Comparison of ENCODE assay signal across 14 mouse cellular contexts in genomic region chr19:31426142-31426541, GRCm38 (mm10).
A peak's percentile ranks its signal among the peaks of the same experiment; 100 is the strongest.
DNase-seq lines count a peak whose midpoint lies in the region; ATAC-seq and TF ChIP-seq lines count a peak whose summit lies in the region.
"Had no signal": no experiment of that assay in that cellular context is flagged by ENCODE, and none has a peak within 500 bp of the region (broad histone marks: within the 10 kb centered on the region; RNA-seq: fewer than 3 reads in every experiment).

No protein-coding gene starts in this region.

- no peak overlapping the region for H3K4me3 ChIP-seq in cerebellum, adult 2 months (replicated peaks; ENCODE audit: insufficient read depth, low read depth, low read length)
- H3K4me3 ChIP-seq in lung, embryonic 14.5 days (ENCODE audit: low read depth, low read length) = no peak overlapping the region
- H3K4me3 ChIP-seq: hindbrain, embryonic 12.5 days had no signal

- WGBS in cerebellum, adult 2 months = 72% methylated on average over 5 of the region's 5 CpGs
- WGBS in lung, embryonic 14.5 days = 74% methylated on average over 5 of the region's 5 CpGs

- H3K4me2 ChIP-seq in lung, embryonic 14.5 days = no peak overlapping the region
- H3K4me2 ChIP-seq: hindbrain, embryonic 12.5 days had no signal

- 0 out of 2 replicates have a peak, but pooled peaks have one; percentile 12 for TF ChIP-seq CTCF in cerebellum, adult 2 months (IDR thresholded peaks at IDR 0.05; ENCODE audit: borderline replicate concordance, insufficient read depth, low read depth, low read length)
- TF ChIP-seq CTCF in lung, embryonic 14.5 days (IDR thresholded peaks at IDR 0.05; ENCODE audit: low read depth) = peak; percentile 56

- H3K36me3 ChIP-seq in lung, embryonic 14.5 days (ENCODE audit: insufficient read depth) = no peaks in the 10 kb centered on the region
- H3K36me3 ChIP-seq: hindbrain, embryonic 12.5 days had no signal

- H3K9ac ChIP-seq in lung, embryonic 14.5 days = no peak overlapping the region
- H3K9ac ChIP-seq: hindbrain, embryonic 12.5 days had no signal

- no peak overlapping the region for H3K27ac ChIP-seq in cerebellum, adult 2 months (ENCODE audit: insufficient read depth, low read length)
- no peak overlapping the region for H3K27ac ChIP-seq in lung, embryonic 14.5 days (ENCODE audit: low read depth)
- H3K27ac ChIP-seq: hindbrain, embryonic 12.5 days had no signal

- H3K9me3 ChIP-seq in lung, embryonic 14.5 days (ENCODE audit: low read depth, low read length) = no peaks in the 10 kb centered on the region

- TF ChIP-seq POLR2A in cerebellum, adult 2 months (IDR thresholded peaks at IDR 0.05; ENCODE audit: borderline replicate concordance, insufficient read depth, low read length) = no peak

- no peak for ATAC-seq in lung, embryonic 14.5 days (ENCODE audit: insufficient read depth)

- H3K27me3 ChIP-seq in cerebellum, adult 2 months (ENCODE audit: control insufficient read depth, insufficient read depth, low read length) = no peaks in the 10 kb centered on the region
- H3K27me3 ChIP-seq in lung, embryonic 14.5 days (ENCODE audit: insufficient read depth, low read length) = no peaks in the 10 kb centered on the region
- H3K27me3 ChIP-seq: hindbrain, embryonic 12.5 days had no signal

- no peaks in the 10 kb centered on the region for H3K4me1 ChIP-seq in cerebellum, adult 2 months (ENCODE audit: control insufficient read depth, insufficient read depth, low read length)
- no peaks in the 10 kb centered on the region for H3K4me1 ChIP-seq in lung, embryonic 14.5 days (ENCODE audit: insufficient read depth)

- DNase-seq in cerebellum, adult 2 months = no peak
- DNase-seq in cerebellum, adult 8-10 months = no peak
- no peak for DNase-seq in lung, embryonic 14.5 days
- DNase-seq in lung, postnatal 14 days = no peak
- DNase-seq in c-Kit-positive CD71-positive TER-119-positive erythroid progenitor cells, embryonic 14.5 days (ENCODE audit: low spot score) = peak; percentile 6
- DNase-seq in thymus, postnatal 14 days = peak; percentile 21
- DNase-seq in gastrocnemius, postnatal 10 days = no peak
- DNase-seq in gastrocnemius, adult 18-20 months (ENCODE audit: low spot score) = no peak
- DNase-seq: adrenal gland, adult 2 months; cerebellum, postnatal 25 days; heart, adult 11 months; layer of hippocampus, adult 9-11 months; right cerebral cortex, postnatal 4 days had no signal

Comparison
In these comparisons a context has a peak if more than half of its experiments do, and no peak if none do; other contexts are left out.
1. DNase-seq: peak in c-Kit-positive CD71-positive TER-119-positive erythroid progenitor cells, embryonic 14.5 days (single experiment) and thymus, postnatal 14 days (single experiment); none in cerebellum, adult 2 months (0 of 2), cerebellum, adult 8-10 months (single experiment), lung, embryonic 14.5 days (single experiment), lung, postnatal 14 days (single experiment), gastrocnemius, postnatal 10 days (single experiment) and gastrocnemius, adult 18-20 months (single experiment).